Mouse (Mus musculus): ENCODE data around the gene Gm49325. TPM values are rescaled to one million over a fixed set of nuclear protein-coding genes. Genes with fewer than 3 reads are reported as not detected.
A peak's percentile ranks its signal among the peaks of the same experiment; 100 is the strongest.

The Gm49325 gene
- polyA plus RNA-seq (2015; fragmentation: Nextera tagmentation; extraction: Ambion mirVana), result 1.2 and 8.4 TPM in 2 replicates

DNA sequence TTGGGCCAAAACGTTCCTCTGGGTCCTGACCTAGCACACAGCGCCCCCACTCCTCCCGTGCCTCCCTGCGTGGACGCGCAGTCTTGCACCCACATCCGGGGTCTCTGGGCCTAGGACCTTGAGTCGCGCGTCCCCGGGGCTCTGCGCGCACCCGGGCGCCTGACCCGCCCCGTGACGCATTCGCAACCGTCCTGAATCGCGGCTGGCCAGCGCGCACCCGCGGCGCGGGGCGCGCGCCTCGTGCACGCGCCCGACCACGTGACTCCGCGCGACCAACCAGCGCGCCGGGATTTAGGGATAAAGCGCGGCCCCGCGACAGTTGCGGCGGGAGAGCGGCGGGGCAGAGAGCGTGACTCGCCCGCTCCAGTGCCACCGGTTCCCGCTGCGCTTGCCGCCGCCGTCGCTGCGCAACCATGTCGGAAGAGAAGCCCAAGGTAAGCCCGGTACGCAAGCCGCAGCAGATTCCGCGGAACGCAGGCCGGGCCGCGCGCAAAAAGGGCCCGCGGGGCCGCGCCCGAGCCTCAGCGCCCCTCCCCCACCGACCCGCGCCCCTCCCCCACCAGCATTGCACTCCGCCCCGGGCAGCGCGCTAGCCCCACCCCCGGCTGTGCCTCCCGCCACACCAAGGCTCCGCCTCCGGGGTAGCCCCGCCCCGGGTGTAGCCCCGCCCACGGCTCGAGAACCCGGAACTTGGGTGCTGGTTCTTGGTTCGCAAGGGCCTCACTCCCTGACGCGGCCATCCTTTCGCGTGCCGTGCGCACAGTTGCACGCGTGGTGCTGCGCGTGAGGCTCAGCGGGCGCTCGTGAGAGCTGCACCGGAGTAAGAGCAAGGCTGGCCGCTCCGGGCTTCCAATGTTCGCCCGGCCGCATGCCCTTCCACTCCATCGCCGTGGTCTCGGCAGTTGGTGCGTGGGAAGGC, at the start of gene Gm49325, which contains the start of gene Sumo3:
TSS of gene Gm49325 (plus strand) at position 290 of the 919 bp plus-strand sequence.
TSS of gene Sumo3 (plus strand) at position 190 of the 919 bp plus-strand sequence.
- H3K36me3 ChIP-seq (ENCODE audit: control insufficient read depth, insufficient read depth), result peaks cover 4% of the 10 kb centered on the region
- no peaks in the 10 kb centered on the region for H3K27me3 ChIP-seq (replicated peaks; ENCODE audit: control insufficient read depth, insufficient read depth, low read length)
- H3K9ac ChIP-seq (replicated peaks; ENCODE audit: low read depth, low read length), result peak within 1 kb of the TSS; percentile 82
- H3K4me1 ChIP-seq (replicated peaks; ENCODE audit: control insufficient read depth, insufficient read depth, low read length), result peaks cover 23% of the 10 kb centered on the region
- H3K4me3 ChIP-seq (replicated peaks; ENCODE audit: low read length), result peak within 1 kb of the TSS; percentile 57
- 1% methylated on average over 111 of the region's 119 CpGs for WGBS
- H3K27ac ChIP-seq (ENCODE audit: low read length), result peak within 1 kb of the TSS; percentile 91
- 0 out of 2 replicates have a peak, but pooled peaks cover 3% of the 10 kb centered on the region for H3K9me3 ChIP-seq (ENCODE audit: control insufficient read depth, low read length)
- ATAC-seq, result peak; percentile 88
- peak within 1 kb of the TSS; percentile 86 for H3K4me2 ChIP-seq (ENCODE audit: low read length)

DNA sequence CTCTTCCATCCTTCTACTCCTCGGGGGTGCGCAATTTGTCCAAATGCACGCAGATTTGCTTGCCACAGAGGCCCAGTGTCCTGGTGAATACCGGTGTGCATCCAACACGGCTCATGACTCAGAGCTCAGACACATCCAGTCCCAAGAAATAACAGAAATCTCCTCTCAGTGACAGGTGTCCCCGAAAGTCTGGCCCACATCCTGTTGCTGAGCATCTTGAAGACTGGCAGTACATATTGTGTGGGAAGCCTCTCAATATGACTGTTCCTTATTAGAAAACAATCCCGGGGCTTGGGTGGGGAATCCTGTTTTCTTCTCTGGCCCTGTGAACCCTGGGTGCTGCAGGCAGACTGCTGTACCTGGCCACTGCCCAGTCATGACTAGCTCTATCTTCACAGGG, 49.4 kb upstream of the Gm49325 start:
- H3K4me1 ChIP-seq (replicated peaks; ENCODE audit: control insufficient read depth, insufficient read depth, low read length), result no peaks in the 10 kb centered on the region
- ATAC-seq, result no peak
- no peaks in the 10 kb centered on the region for H3K27me3 ChIP-seq (replicated peaks; ENCODE audit: control insufficient read depth, insufficient read depth, low read length)
- no peak overlapping the region for H3K27ac ChIP-seq (ENCODE audit: low read length)
- H3K36me3 ChIP-seq (ENCODE audit: control insufficient read depth, insufficient read depth), result no peaks in the 10 kb centered on the region
- no peak overlapping the region for H3K4me3 ChIP-seq (replicated peaks; ENCODE audit: low read length)
- no peak overlapping the region for H3K4me2 ChIP-seq (ENCODE audit: low read length)
- WGBS, result 90% methylated on average over 7 of the region's 7 CpGs
- H3K9me3 ChIP-seq (ENCODE audit: control insufficient read depth, low read length), result no peaks in the 10 kb centered on the region
- H3K9ac ChIP-seq (replicated peaks; ENCODE audit: low read depth, low read length), result no peak overlapping the region

DNA sequence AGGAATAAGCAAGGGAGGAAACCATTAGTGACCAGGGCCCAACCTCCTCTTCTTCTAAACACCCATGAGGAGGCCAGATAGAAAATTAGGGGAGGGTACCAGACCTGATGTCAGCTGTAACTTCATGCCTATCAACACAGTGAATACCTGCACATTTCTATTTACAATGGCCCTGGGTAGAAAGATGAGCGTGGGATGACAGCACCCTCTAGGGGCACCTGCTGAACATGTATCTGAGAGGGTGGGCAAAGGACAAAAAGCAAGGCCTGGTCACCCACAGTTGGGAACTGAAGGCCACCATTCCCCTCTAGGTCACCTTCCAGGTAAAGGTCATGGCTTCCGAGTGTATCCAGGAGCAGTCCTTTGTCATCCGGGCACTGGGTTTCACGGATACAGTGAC, 48.4 kb upstream of the Gm49325 start:
- Histone ChIP-seq H3K9me3 (ENCODE audit: control insufficient read depth, low read length) (no peaks in the 10 kb centered on the region), H3K9ac (replicated peaks; ENCODE audit: low read depth, low read length) (no peak overlapping the region), H3K27me3 (replicated peaks; ENCODE audit: control insufficient read depth, insufficient read depth, low read length) (no peaks in the 10 kb centered on the region), H3K4me2 (ENCODE audit: low read length) (no peak overlapping the region), H3K27ac (ENCODE audit: low read length) (no peak overlapping the region), H3K36me3 (ENCODE audit: control insufficient read depth, insufficient read depth) (no peaks in the 10 kb centered on the region), H3K4me3 (replicated peaks; ENCODE audit: low read length) (no peak overlapping the region), H3K4me1 (replicated peaks; ENCODE audit: control insufficient read depth, insufficient read depth, low read length) (no peaks in the 10 kb centered on the region)
- no peak for ATAC-seq
- 87% methylated on average over 4 of the region's 4 CpGs for WGBS

DNA sequence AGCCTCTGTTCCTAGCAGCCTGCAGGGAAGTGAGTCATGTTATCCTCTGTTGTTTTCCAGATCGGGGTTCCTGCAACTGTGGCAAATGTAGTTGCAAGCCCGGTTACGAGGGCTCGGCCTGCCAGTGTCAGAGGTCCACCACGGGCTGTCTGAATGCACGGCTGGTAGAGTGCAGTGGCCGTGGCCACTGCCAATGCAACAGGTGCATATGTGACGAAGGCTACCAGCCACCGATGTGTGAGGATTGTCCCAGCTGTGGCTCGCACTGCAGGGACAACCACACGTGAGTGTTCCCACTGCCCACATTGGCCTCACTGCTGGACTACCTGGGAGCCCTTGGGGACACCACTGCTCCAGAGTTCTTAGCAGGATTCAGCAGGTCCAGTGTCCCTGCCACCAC, 45.9 kb upstream of the Gm49325 start:
- H3K4me2 ChIP-seq (ENCODE audit: low read length), result no peak overlapping the region
- H3K36me3 ChIP-seq (ENCODE audit: control insufficient read depth, insufficient read depth), result no peaks in the 10 kb centered on the region
- ATAC-seq, result no peak
- no peaks in the 10 kb centered on the region for H3K4me1 ChIP-seq (replicated peaks; ENCODE audit: control insufficient read depth, insufficient read depth, low read length)
- no peaks in the 10 kb centered on the region for H3K27me3 ChIP-seq (replicated peaks; ENCODE audit: control insufficient read depth, insufficient read depth, low read length)
- H3K4me3 ChIP-seq (replicated peaks; ENCODE audit: low read length), result no peak overlapping the region
- no peaks in the 10 kb centered on the region for H3K9me3 ChIP-seq (ENCODE audit: control insufficient read depth, low read length)
- WGBS, result 87% methylated on average over 11 of the region's 11 CpGs
- H3K9ac ChIP-seq (replicated peaks; ENCODE audit: low read depth, low read length), result no peak overlapping the region
- H3K27ac ChIP-seq (ENCODE audit: low read length), result no peak overlapping the region

DNA sequence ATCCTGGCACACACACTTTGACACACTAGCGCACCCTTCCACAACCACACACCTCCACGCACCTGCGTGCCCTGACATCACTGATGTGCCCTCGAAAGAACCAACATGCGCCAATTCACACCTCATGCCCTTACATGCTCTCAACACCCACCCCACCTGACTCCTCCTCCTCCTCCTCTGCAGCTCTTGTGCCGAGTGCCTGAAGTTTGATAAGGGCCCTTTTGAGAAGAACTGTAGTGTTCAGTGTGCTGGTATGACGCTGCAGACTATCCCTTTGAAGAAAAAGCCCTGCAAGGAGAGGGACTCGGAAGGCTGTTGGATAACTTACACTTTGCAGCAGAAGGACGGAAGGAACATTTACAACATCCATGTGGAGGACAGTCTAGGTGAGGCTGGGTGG, 45.2 kb upstream of the Gm49325 start:
- WGBS, result 92% methylated on average over 9 of the region's 9 CpGs
- Histone ChIP-seq H3K4me1 (replicated peaks; ENCODE audit: control insufficient read depth, insufficient read depth, low read length) (no peaks in the 10 kb centered on the region), H3K36me3 (ENCODE audit: control insufficient read depth, insufficient read depth) (no peaks in the 10 kb centered on the region), H3K27ac (ENCODE audit: low read length) (no peak overlapping the region), H3K9me3 (ENCODE audit: control insufficient read depth, low read length) (no peaks in the 10 kb centered on the region), H3K4me3 (replicated peaks; ENCODE audit: low read length) (no peak overlapping the region), H3K4me2 (ENCODE audit: low read length) (no peak overlapping the region), H3K9ac (replicated peaks; ENCODE audit: low read depth, low read length) (no peak overlapping the region), H3K27me3 (replicated peaks; ENCODE audit: control insufficient read depth, insufficient read depth, low read length) (no peaks in the 10 kb centered on the region)
- no peak for ATAC-seq

DNA sequence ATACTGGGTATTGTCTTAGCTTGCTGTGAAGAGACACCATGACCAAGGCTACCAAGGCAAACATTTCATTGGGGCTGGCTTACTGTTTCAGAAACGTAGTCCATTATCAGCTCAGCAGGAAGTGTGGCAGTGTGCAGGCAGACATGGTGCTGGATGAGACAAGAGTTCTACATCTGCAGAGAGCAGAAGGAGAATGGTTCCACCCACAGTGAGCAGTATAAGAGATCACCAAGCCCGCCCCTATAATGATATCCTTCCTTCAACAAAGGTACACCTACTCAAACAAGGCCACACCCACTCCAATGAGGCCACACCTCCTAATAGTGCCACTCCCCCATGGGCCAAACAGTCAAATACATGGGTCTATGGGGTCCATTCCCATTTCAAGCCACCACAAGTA, 44.5 kb upstream of the Gm49325 start:
- no peaks in the 10 kb centered on the region for H3K4me1 ChIP-seq (replicated peaks; ENCODE audit: control insufficient read depth, insufficient read depth, low read length)
- no peak for ATAC-seq
- H3K27me3 ChIP-seq (replicated peaks; ENCODE audit: control insufficient read depth, insufficient read depth, low read length), result no peaks in the 10 kb centered on the region
- no peak overlapping the region for H3K27ac ChIP-seq (ENCODE audit: low read length)
- H3K36me3 ChIP-seq (ENCODE audit: control insufficient read depth, insufficient read depth), result no peaks in the 10 kb centered on the region
- WGBS, result 75% methylated on average over 2 of the region's 2 CpGs
- no peak overlapping the region for H3K4me2 ChIP-seq (ENCODE audit: low read length)
- no peak overlapping the region for H3K4me3 ChIP-seq (replicated peaks; ENCODE audit: low read length)
- no peaks in the 10 kb centered on the region for H3K9me3 ChIP-seq (ENCODE audit: control insufficient read depth, low read length)
- no peak overlapping the region for H3K9ac ChIP-seq (replicated peaks; ENCODE audit: low read depth, low read length)

DNA sequence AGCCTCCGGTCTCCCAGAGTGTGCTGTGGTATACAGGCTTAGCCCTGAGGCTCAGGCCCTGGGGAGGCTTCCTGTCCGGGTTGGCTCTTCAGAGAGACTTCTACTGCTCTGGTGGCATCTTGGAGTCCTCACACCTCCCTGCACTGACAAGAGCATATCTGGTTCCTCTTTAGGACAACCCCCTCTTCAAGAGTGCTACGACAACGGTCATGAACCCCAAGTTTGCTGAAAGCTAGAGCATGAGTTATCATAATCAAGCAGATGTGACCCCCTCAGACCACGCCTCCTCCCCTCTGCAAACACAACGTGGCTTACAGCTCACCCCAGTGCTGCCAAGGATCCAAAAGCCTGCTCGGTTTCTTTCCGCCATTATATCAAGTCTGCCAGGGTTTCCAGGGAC, 41.0 kb upstream of the Gm49325 start:
- Histone ChIP-seq H3K4me3 (replicated peaks; ENCODE audit: low read length) (no peak overlapping the region), H3K9ac (replicated peaks; ENCODE audit: low read depth, low read length) (no peak overlapping the region), H3K36me3 (ENCODE audit: control insufficient read depth, insufficient read depth) (no peaks in the 10 kb centered on the region), H3K27ac (ENCODE audit: low read length) (no peak overlapping the region), H3K4me2 (ENCODE audit: low read length) (no peak overlapping the region), H3K4me1 (replicated peaks; ENCODE audit: control insufficient read depth, insufficient read depth, low read length) (no peaks in the 10 kb centered on the region), H3K9me3 (ENCODE audit: control insufficient read depth, low read length) (no peaks in the 10 kb centered on the region), H3K27me3 (replicated peaks; ENCODE audit: control insufficient read depth, insufficient read depth, low read length) (no peaks in the 10 kb centered on the region)
- WGBS, result 84% methylated on average over 8 of the region's 8 CpGs
- no peak for ATAC-seq

DNA sequence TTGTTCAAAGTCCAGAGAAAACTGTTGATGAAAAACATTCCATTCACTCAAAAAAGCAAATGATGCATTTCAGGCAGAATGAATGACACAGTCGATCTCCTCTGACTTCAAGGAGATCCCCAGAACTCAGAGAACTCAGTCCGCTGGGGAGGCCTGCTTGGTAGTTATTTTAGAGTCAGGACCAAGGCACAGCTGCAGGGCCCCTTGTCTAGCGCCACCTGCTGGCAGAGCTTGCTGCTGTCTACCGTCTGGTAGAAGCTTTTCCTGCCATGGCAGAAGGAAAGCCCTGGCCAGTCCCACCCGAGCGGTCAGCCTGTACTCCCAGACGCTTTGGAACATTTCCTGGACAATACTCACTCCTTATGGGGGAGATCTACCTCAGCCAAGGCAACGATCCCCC, 39.3 kb upstream of the Gm49325 start:
- H3K9me3 ChIP-seq (ENCODE audit: control insufficient read depth, low read length), result no peaks in the 10 kb centered on the region
- no peak overlapping the region for H3K4me3 ChIP-seq (replicated peaks; ENCODE audit: low read length)
- H3K4me1 ChIP-seq (replicated peaks; ENCODE audit: control insufficient read depth, insufficient read depth, low read length), result no peaks in the 10 kb centered on the region
- H3K27me3 ChIP-seq (replicated peaks; ENCODE audit: control insufficient read depth, insufficient read depth, low read length), result no peaks in the 10 kb centered on the region
- no peaks in the 10 kb centered on the region for H3K36me3 ChIP-seq (ENCODE audit: control insufficient read depth, insufficient read depth)
- no peak overlapping the region for H3K4me2 ChIP-seq (ENCODE audit: low read length)
- H3K9ac ChIP-seq (replicated peaks; ENCODE audit: low read depth, low read length), result no peak overlapping the region
- no peak overlapping the region for H3K27ac ChIP-seq (ENCODE audit: low read length)
- WGBS, result 28% methylated on average over 8 of the region's 8 CpGs
- ATAC-seq, result no peak

DNA sequence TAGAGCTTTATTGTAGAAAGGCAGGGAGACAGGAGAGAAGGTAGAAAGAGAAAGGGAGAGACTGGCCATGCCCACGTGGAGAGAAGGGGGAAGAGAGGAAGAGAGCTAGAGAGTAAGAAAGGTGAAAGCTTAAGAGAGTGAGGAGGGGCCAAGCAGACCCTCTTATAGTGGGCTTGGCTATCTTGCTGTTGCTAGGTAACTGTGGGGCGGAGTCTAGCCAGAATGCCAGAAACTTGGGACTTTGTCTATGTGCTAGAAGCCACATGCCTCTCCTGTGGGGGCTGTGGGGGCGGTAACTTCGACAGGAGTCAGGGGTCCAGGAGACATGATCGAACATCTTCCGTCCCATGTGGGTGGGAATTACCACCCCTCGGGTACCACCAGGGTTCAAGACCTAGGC, 36.5 kb upstream of the Gm49325 start:
- H3K27ac ChIP-seq (ENCODE audit: low read length), result no peak overlapping the region
- no peak for ATAC-seq
- no peak overlapping the region for H3K9ac ChIP-seq (replicated peaks; ENCODE audit: low read depth, low read length)
- no peaks in the 10 kb centered on the region for H3K36me3 ChIP-seq (ENCODE audit: control insufficient read depth, insufficient read depth)
- 50% methylated on average over 7 of the region's 7 CpGs for WGBS
- H3K4me2 ChIP-seq (ENCODE audit: low read length), result no peak overlapping the region
- no peaks in the 10 kb centered on the region for H3K27me3 ChIP-seq (replicated peaks; ENCODE audit: control insufficient read depth, insufficient read depth, low read length)
- H3K9me3 ChIP-seq (ENCODE audit: control insufficient read depth, low read length), result no peaks in the 10 kb centered on the region
- no peaks in the 10 kb centered on the region for H3K4me1 ChIP-seq (replicated peaks; ENCODE audit: control insufficient read depth, insufficient read depth, low read length)
- no peak overlapping the region for H3K4me3 ChIP-seq (replicated peaks; ENCODE audit: low read length)

Data from forebrain, embryonic 16.5 days (tissue).